Mouse (Mus musculus) liver, embryonic 14.5 days (tissue): Measurements from ENCODE around the gene Hip1. TPM values are rescaled to one million over a fixed set of nuclear protein-coding genes. Genes with fewer than 3 reads are reported as not detected.

Source experiments
- ATAC-seq: fragments of 200-750 bp; cut with Nextera tagmentation; 2 replicates; pipeline ENCODE4 v1.8.0; 2017; ENCODE audit warnings: moderate number of reproducible peaks, mild to moderate bottlenecking, moderate library complexity; ENCODE audit not compliant: insufficient read depth
- DNase-seq, 3 experiments: peaks; one replicate each; pipeline ENCODE4 v3.0.0-alpha.2; 2012 to 2013; ENCODE audit warnings: low read depth in 3 of 3, low spot score in 3 of 3
- H3K27ac ChIP-seq: fragments of 300-500 bp; sonication (generic); 2 replicates; pipeline ENCODE4 v1.5.1; 2014; ENCODE audit warnings: moderate library complexity, mild to moderate bottlenecking, control low read depth, inconsistent platforms
- H3K27me3 ChIP-seq: fragments of 300-500 bp; sonication (generic); 2 replicates; pipeline ENCODE4 v1.6.1; 2014; ENCODE audit warnings: mild to moderate bottlenecking, low read length, moderate library complexity; ENCODE audit not compliant: control insufficient read depth, insufficient read depth
- H3K36me3 ChIP-seq: fragments of 300-500 bp; sonication (generic); replicated peaks from 2 replicates; pipeline ENCODE4 v1.6.1; 2014; ENCODE audit warnings: low read depth; ENCODE audit not compliant: control insufficient read depth, insufficient read depth
- H3K4me1 ChIP-seq, 2 experiments: fragments of 200-500 bp in 1 of 2; fragments of 300-500 bp in 1 of 2; sonication (generic) in 1 of 2; replicated peaks; 2 replicates each; pipeline ENCODE4 v1.6.1; 2012 to 2014; ENCODE audit warnings: antibody characterized with exemption in 1 of 2, inconsistent platforms in 1 of 2, low read length in 1 of 2; ENCODE audit not compliant: control insufficient read depth in 2 of 2, insufficient read depth in 2 of 2
- H3K4me2 ChIP-seq: fragments of 300-500 bp; sonication (generic); 2 replicates; pipeline ENCODE4 v1.6.1; 2014; ENCODE audit warnings: low read depth, mild to moderate bottlenecking, control low read depth, moderate library complexity
- H3K4me3 ChIP-seq, 2 experiments: fragments of 200-500 bp in 1 of 2; fragments of 300-500 bp in 1 of 2; sonication (generic) in 1 of 2; 2 replicates each; pipeline ENCODE4 v1.5.1; 2012 to 2014; ENCODE audit warnings: low read depth in 2 of 2, low read length in 2 of 2, mild to moderate bottlenecking in 2 of 2, control low read depth in 1 of 2, inconsistent platforms in 1 of 2, moderate library complexity in 1 of 2; ENCODE audit not compliant: insufficient read depth in 1 of 2
- H3K9ac ChIP-seq: fragments of 300-500 bp; sonication (generic); replicated peaks from 2 replicates; pipeline ENCODE4 v1.6.1; 2014; ENCODE audit warnings: mild to moderate bottlenecking, control low read depth, moderate library complexity
- H3K9me3 ChIP-seq: fragments of 300-500 bp; sonication (generic); 2 replicates; pipeline ENCODE4 v1.6.1; 2016; ENCODE audit warnings: low read length, mixed read lengths; ENCODE audit not compliant: control insufficient read depth
- CTCF ChIP-seq: IDR thresholded peaks from 2 replicates; pipeline ENCODE4 v1.5.1; 2016; ENCODE audit warnings: antibody characterized with exemption, low read depth, control low read depth
- EP300 ChIP-seq: IDR thresholded peaks from 2 replicates; pipeline ENCODE4 v1.6.1; 2016; ENCODE audit warnings: antibody characterized with exemption, low read depth
- WGBS: fragments of 180-500 bp; shearing (Covaris S2); extraction: QIAGEN DNeasy Blood & Tissue Kit; methylation state at CpG from one replicate; pipeline ENCODE4 v1.1.7; 2014; ENCODE audit not compliant: insufficient replicate concordance; 5-methylcytosine and 5-hydroxymethylcytosine counted together
- polyA plus RNA-seq, 2 experiments: library from polyadenylated mRNA; depleted of rRNA in 1 of 2; stranded (reverse) in 1 of 2; unstranded in 1 of 2; fragments of >200 nt; fragmentation: Nextera tagmentation in 1 of 2; extraction: Ambion mirVana in 1 of 2; gene quantifications; 2 replicates each; pipeline versions ENCODE4 v1.2.1 to v1.2.3; 2012 to 2014

Gene Hip1
- polyA plus RNA-seq, 2 experiments: 2.2 to 2.8 TPM

- Histone ChIP-seq H3K4me3 (no peak overlapping the region), H3K27ac (no peak overlapping the region), H3K27me3 (no peaks in the 10 kb centered on the region), H3K4me1 (peaks cover 0 to 2% of the 10 kb centered on the region in 2 experiments; a peak in 1 of 4 replicates), H3K9me3 (no peaks in the 10 kb centered on the region), H3K4me2 (no peak overlapping the region), H3K36me3 (no peaks in the 10 kb centered on the region), H3K9ac (no peak overlapping the region)
- no peak for TF ChIP-seq EP300
- no peak for TF ChIP-seq CTCF
- ATAC-seq (no peak), DNase-seq (no peak)
These were observed 9.1 kb downstream of the Hip1 start for GRCm38 (mm10) chr5:135535867-135536266.

GRCm38 (mm10) chr5:135533431-135533830, 11.5 kb downstream of the Hip1 start:
- Histone ChIP-seq H3K4me2 (no peak overlapping the region), H3K4me1 (peaks cover 0 to 2% of the 10 kb centered on the region in 2 experiments; a peak in 1 of 4 replicates), H3K4me3 (no peak overlapping the region), H3K9ac (no peak overlapping the region), H3K27ac (no peak overlapping the region), H3K9me3 (no peaks in the 10 kb centered on the region), H3K27me3 (no peaks in the 10 kb centered on the region), H3K36me3 (no peaks in the 10 kb centered on the region)
- 42% methylated on average over 10 of the region's 10 CpGs for WGBS
- DNase-seq: no peak
- TF ChIP-seq CTCF (no peak), EP300 (no peak)
- ATAC-seq: no peak

DNA sequence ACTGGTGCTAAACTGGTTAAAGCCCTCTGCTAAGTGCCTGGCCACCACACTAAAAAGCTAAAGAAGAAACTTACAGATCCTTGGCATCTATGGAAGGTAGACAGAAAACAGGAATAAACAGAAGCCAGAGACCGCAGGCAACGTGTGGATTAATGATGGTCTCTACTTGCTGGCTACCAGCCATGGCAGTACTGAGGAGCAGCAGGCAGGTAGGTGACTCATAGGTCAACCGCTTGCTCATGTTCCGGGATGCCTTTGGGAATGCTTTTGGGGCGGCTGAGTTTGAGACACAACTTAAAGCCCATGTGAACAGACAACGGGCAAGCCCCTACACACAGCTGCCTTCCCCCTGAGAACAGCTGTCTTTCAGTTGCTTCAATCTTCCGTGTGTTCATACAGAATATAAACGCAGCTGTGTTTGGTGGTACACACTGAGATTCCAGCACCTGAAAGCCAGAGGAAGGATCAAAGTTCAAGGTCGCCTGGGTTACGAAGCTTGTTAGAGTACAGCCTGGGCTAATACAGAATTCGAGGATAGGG, 13.5 kb downstream of the Hip1 start:
- no peak for ATAC-seq
- no peak for TF ChIP-seq CTCF
- no peak for TF ChIP-seq EP300
- H3K27ac ChIP-seq: no peak overlapping the region
- WGBS: 72% methylated on average over 11 of the region's 11 CpGs
- H3K9me3 ChIP-seq: no peaks in the 10 kb centered on the region
- no peak overlapping the region for H3K9ac ChIP-seq
- no peaks in the 10 kb centered on the region for H3K4me1 ChIP-seq
- no peak overlapping the region for H3K4me3 ChIP-seq
- no peaks in the 10 kb centered on the region for H3K36me3 ChIP-seq
- no peak overlapping the region for H3K4me2 ChIP-seq
- no peaks in the 10 kb centered on the region for H3K27me3 ChIP-seq
- DNase-seq: no peak

DNA sequence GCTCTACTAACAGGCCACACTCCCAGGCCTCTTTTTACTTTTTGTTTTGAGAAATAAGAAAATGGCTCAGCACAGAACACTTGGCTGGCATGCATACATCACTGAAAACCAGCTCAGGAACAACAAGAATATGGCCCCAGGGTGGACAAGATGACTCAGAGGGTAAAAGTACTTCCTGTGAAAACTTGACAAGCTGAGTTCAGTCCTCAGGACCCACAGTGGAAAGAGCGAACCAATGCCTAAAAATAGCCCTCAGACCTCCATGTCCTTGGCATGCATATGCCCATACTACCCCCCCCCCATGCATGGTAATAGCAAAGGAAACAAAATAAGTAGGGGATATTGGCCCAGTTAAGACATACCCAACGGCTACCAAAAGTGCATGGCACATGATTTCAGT, 15.0 kb downstream of the Hip1 start:
- no peak overlapping the region for H3K4me3 ChIP-seq
- no peaks in the 10 kb centered on the region for H3K9me3 ChIP-seq
- no peak overlapping the region for H3K9ac ChIP-seq
- no peaks in the 10 kb centered on the region for H3K4me1 ChIP-seq
- H3K27ac ChIP-seq: no peak overlapping the region
- no peak overlapping the region for H3K4me2 ChIP-seq
- no peaks in the 10 kb centered on the region for H3K27me3 ChIP-seq
- H3K36me3 ChIP-seq: no peaks in the 10 kb centered on the region
- ATAC-seq: no peak
- WGBS: 42% methylated on average over 2 of the region's 2 CpGs
- TF ChIP-seq EP300 (no peak), CTCF (no peak)
- no peak for DNase-seq

DNA sequence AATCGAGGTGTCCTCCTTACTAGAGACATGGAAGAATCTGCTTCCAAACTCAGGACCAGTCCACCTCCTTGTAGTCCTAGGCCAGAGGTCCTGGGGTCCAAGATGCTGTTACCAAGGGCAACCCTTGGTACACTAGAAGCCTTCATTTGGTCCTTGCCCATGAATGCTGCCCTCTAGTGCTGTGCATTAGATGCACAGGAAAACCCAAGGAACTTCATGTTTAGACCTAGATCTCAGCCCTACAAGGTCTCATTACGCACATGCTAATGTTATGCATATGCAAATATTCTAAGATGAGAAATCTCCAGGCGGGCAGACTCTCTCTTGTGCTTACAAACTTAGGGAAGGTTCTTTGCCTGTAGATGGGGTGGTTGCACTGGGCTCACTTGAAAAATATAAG, 15.6 kb downstream of the Hip1 start:
- no peak for ATAC-seq
- Histone ChIP-seq H3K27ac (no peak overlapping the region), H3K9ac (no peak overlapping the region), H3K4me3 (no peak overlapping the region), H3K4me2 (no peak overlapping the region), H3K27me3 (no peaks in the 10 kb centered on the region), H3K36me3 (no peaks in the 10 kb centered on the region), H3K9me3 (no peaks in the 10 kb centered on the region), H3K4me1 (no peaks in the 10 kb centered on the region)
- WGBS: 53% methylated on average over 3 of the region's 3 CpGs
- DNase-seq: no peak
- no peak for TF ChIP-seq EP300
